Mouse (Mus musculus): ENCODE measurements around the gene Cyp4x1.

DNA sequence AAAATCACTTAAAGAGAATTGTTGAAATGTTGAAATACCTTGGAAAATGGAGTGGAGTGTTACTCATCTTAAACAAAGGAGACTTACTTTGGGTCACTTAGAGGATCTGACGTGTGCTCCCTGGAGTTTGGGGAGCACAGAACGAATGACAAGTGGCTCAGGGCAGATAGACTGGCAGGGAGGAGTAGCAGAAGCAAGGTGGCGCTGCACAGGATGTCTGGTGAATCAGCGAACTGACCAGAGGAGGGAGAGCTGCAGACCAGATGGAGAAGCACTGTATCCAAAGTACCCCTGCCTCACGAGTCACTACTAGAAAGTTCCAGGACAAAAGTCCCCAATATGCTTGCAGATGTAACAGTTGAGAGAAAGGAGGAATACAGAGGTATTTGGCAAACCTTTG lies 20.8 kb downstream of the Cyp4x1 start:
- no peak for TF ChIP-seq CTCF (IDR thresholded peaks at IDR 0.05; ENCODE audit: borderline replicate concordance, insufficient read depth, low read depth, low read length)
- TF ChIP-seq POLR2A (IDR thresholded peaks at IDR 0.05; ENCODE audit: borderline replicate concordance, insufficient read depth, low read length): no peak
